Mouse (Mus musculus) G1E (cell line): ENCODE results near the gene Ehd1.

Experiments used
- CTCF ChIP-seq: IDR thresholded peaks from 2 replicates; pipeline ENCODE4 v1.5.1; 2012; ENCODE audit warnings: low read depth, low read length, inconsistent platforms, mixed read lengths
- GATA1 ChIP-seq: IDR thresholded peaks from 2 replicates; pipeline ENCODE4 v1.6.1; 2012; ENCODE audit warnings: borderline replicate concordance, low read length, inconsistent platforms, mixed read lengths

- no peak for TF ChIP-seq CTCF
- no peak for TF ChIP-seq GATA1
These were observed 23.9 kb downstream of the Ehd1 start for GRCm38 (mm10) chr19:6300402-6300841.
